Mouse (Mus musculus): ENCODE measurements around the gene Hdgfl2.
A peak's percentile ranks its signal among the peaks of the same experiment; 100 is the strongest.

Gene Hdgfl2

GRCm38 (mm10) chr17:56078880-56079795 lies at the start of gene Hdgfl2:
Gene Hdgfl2 (plus strand): TSS chr17:56079634.
- DNase-seq = peak; percentile 100

DNA sequence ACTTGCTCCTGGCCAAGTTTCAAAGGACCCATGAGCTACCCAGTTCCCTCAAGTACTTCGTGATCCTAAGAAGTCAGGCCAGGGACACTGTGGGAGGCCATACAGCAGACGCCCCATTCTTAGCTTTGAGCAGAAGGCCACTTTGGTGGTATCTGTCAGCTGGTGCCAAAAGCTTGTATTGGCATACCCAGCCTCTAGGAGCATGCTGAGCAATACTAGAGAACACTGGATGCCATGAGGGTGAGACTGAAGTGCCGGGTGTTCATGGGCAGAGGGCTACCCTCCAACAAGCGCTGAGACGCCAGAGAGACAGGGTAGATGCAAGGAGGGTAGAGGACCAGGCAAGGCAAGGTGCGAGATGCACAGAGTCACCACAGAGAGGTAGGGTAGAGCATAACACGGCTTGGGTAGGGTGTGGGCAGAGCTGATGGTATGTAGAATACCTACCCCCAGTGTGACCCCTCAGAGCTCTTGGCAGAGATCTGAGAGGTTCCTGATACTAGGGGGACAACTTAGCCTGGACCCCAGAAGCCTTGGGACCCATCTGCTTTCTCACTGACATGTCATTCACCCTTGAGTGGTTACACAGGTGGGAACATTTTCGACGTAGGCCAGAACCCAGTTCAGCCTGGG lies 49.1 kb upstream of the Hdgfl2 start:
- no peak for DNase-seq

DNA sequence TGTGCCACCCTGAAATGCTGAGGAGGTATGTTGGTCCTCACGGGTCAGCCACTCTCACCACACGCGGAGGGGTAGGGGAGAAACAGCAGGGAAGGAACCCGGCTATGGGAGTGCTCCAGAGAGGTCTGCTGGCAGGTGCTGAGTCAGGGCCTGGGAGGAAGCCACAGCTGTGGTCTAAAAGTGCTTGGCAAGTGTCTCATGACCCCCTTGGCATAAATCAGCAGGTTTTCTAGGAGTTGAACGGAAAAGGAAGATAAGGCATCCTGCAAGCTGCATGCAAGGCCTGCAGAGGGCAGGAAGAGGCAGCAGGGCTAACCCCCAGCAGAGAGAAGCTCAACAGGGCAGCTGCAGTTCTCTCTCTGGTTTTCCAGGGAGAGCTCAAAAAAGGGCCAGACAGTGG lies 48.5 kb upstream of the Hdgfl2 start:
- DNase-seq = no peak

GRCm38 (mm10) chr17:56031431-56031830 lies 48.0 kb upstream of the Hdgfl2 start:
- no peak for DNase-seq

DNA sequence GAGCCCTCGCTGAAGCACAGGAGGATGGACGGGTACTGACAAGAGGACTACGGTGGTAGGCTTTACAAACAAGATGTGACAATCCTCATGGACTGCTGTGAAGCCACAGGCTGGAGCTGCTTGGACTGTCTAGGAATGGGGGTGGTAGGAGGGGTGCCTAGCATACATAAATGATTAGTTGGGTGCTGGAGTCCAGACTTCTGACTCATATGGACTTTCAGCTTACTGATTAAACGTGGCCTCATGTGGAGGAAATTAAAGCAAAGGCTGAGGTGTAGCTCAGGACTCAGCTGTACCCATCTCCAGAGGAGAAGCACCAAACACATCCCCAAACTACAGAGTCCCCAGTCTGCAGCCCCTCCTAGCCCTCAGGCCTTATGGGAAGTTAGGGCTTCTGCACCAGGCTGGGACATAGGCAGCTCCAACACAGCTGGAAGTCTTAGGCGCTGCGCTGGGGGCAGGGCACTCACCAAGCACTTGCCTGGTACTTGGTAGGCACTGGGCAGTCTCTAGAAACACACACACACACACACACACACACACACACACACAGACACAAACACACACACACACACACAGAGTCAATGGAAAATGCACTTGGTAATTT lies 47.2 kb upstream of the Hdgfl2 start:
- DNase-seq = no peak

DNA sequence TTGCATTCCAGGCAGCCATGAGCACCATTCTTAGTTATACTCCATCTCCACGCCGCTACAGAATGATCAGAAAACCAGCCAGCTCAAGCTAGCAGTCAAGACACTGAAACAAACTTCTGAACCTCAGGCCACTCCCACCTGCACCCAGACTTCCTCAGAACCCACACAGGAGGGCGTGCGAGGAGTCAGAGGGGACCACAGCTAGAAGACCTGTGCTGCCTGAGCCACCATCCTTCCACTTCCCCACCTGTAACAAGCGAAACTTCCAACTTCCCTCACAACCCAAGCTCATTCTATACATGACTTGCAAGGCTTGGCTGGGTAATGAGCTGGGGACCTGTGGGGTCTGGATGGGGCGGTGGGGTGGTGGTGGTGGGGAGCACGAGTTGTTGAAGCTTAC lies 46.6 kb upstream of the Hdgfl2 start:
- DNase-seq = no peak

GRCm38 (mm10) chr17:56034040-56034725 lies 45.3 kb upstream of the Hdgfl2 start:
- DNase-seq = no peak

DNA sequence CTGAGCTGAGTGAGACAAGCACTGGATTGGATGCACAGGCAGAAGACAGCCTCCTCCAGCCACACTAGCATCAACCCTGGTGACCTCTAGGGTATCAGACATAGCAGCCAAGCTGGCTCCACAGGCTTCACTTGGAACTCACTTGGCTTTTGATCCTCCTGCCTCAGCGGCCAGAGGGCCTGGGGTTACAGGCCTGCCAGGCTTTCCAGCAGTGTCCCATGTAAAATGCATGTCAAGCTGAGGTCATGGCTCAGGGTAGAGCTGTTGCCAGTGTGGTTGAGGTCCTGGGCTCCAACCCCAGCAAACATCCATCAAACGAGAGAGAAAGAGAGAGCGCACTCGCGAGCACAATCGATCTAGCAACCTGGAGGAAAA lies 44.7 kb upstream of the Hdgfl2 start:
- DNase-seq = no peak

- DNase-seq = no peak
These were observed 44.2 kb upstream of the Hdgfl2 start for GRCm38 (mm10) chr17:56035216-56035615.

- peak; percentile 99 for DNase-seq
These were observed 43.1 kb upstream of the Hdgfl2 start, which contains the start of gene Sh3gl1 for GRCm38 (mm10) chr17:56036176-56036900. Gene Sh3gl1 (minus strand): TSS chr17:56036635.

- DNase-seq = no peak
These were observed 42.5 kb upstream of the Hdgfl2 start for GRCm38 (mm10) chr17:56036901-56037287.

DNA sequence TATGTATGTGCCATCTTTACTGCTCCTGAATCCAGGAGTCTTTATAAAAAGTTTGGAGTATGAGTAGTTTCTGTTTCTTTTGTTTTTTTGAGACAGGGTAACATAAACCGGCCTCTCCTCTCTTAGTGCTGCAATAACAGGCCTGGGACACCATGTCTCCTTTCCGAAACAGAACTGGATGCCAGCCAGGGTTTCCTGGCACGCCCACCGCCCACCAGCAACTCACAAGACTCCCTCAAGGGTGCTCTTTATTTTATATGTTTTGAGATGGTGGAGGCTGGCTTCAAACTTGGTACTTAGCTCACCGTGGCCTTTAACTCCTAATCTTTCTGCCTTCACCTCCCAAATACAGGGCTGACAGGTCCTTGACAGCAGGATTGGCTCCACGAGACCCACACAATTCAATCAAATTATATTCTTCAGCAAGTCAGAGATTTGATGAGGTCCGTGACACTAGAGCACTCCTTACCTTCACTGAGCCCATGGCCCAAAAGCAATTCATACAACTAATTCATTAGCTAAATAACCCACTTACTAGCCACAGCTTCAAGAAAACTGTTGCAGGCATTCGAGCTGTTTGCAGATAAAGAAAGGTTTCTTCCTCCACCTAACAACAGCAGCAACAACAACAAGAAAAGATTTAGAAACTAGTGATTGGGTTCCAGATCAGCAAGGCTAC lies 40.7 kb upstream of the Hdgfl2 start:
- no peak for DNase-seq

GRCm38 (mm10) chr17:56039345-56039744 lies 40.1 kb upstream of the Hdgfl2 start:
- DNase-seq = no peak

DNA sequence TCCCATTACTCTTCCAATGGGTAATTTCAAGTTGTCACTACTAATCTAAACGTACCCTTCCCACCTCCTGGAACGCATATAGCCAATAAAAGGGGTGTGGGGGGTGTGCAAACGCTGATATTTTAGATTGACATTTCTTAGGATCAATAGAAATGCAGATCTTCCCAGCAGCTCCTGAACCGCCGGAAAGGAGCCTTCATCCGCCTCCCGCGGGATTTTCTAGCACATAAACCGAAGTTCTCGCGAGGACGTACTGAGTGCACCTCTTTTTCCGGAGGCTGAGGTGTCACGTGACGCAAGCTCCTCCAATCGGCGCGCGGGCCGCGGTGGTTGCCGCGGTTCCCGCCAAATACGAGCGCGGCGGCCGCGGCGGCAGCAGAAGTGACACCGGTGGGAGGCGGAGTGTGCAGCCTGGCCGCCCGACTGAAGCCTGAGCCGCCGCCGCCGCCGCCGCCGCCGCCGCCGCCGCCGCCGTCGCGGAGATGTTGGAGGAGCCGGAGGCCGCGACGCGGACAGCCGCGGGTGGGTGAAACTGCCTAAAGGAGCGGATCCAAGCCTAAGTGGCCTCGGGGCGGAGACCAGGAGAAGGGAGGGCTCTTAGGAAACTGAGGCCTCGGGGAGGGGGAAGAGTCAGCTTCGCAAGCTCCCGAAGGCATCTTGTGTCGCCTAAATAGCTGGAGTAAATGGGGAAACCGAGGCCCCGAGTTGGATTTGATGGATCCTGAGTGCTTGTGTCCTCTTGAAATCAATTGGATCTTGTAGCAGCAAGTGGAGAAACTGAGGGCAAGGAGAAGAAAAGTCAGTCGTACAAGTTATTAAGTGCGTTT lies 39.2 kb upstream of the Hdgfl2 start, which contains the start of gene Chaf1a:
TSS of gene Chaf1a (plus strand) at position 410 of the 827 bp plus-strand sequence.
- peak; percentile 99 for DNase-seq

DNA sequence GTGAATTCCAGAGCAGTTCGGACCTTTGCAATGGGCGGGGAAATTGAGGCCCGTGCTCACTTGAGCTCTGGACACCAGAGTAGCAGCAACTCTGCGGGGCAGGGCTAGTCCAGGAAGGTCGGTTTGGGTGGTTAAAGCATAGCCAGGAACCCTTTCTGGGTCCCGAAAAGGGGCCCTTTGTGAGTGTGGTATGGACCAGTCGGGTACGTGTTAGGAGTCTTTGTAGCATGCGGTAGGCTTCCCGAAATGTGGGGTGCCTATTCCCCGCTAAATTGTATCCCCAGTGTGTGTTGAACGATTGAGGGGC lies 38.6 kb upstream of the Hdgfl2 start:
- DNase-seq = no peak

- no peak for DNase-seq
These were observed 28.1 kb upstream of the Hdgfl2 start for GRCm38 (mm10) chr17:56051369-56051768.

DNA sequence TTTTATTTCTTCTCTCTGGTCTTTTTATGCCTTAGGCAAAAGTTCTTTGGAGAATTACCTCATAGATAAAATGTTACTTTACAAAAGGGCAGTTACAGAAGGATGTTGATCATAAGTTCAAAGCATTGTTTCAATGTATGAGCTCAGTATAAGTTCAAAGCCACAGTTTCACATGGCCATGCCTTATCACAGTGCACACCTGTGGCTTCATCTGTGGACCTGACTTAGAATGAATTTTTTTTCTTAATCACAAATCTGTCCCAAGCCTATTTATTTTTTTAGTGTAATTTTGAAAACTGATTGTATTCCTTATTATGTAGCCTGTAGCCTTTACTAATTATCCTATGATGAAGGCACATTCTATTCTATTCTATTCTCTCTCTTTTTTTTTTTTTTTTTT lies 24.5 kb upstream of the Hdgfl2 start:
- no peak for DNase-seq

DNA sequence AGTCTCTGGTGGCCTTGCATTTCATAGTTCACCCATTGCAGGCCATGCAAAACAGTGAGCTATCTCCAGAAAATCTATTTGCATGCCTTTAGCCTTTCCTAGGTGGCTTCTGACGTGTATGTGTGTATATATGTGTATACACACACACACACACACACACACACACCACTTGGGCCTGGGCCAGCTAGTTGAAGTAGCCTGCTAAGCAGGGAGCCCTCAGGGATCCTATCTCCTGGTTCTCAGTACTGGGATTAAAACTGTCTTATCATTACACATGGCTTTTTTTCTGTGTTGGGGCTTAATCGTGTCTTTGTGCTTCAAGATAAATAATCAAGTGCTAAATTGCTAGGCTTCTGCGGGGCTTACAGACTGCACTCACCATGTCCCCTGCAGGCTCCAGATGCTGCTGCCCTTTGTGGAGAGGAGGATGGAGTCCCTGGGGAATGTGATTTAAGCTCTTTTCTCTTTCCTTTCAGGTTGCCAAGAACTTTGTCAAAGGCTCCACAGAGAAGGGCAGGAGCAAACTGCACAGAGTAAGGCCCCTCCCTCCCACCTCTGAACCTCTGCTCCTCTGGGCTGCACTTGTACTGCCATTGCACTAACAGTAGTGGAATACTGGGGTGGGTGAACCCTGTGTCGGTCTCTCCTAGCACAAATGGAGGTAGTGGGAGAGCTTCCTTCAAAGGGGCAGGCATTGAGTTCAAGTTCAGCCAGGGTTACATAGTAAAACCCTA lies 23.3 kb upstream of the Hdgfl2 start:
- DNase-seq = no peak

- no peak for DNase-seq
These were observed 21.9 kb upstream of the Hdgfl2 start for GRCm38 (mm10) chr17:56057381-56058120.

DNA sequence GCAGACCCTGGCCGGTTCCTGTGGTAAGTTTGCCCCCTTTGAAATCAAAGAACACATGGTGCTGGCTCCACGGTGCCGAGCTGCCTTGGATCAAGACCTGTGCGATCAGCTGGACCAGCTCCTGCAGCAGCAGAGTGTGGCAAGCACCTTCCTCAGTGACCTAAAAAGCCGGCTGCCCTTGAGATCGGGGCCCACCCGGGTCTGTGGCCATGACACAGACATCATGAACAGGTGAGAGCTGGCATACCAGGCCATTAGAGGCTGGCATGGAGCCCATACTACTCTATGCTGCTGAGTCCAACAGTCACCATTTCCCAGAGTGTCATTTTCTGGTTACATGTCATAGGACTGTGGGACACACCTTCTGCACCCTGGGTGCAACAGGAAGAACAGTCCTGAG lies 17.4 kb upstream of the Hdgfl2 start:
- no peak for DNase-seq

All from right cerebral cortex, adult 18-20 months (tissue).